Mouse (Mus musculus): ENCODE measurements around the gene Klhl2. TPM values are rescaled to one million over a fixed set of nuclear protein-coding genes. Genes with fewer than 3 reads are reported as not detected.

Gene Klhl2
- 10 to 100 TPM; 49.6 to 81.4 (median 58.7) TPM for total RNA-seq (2022)

DNA sequence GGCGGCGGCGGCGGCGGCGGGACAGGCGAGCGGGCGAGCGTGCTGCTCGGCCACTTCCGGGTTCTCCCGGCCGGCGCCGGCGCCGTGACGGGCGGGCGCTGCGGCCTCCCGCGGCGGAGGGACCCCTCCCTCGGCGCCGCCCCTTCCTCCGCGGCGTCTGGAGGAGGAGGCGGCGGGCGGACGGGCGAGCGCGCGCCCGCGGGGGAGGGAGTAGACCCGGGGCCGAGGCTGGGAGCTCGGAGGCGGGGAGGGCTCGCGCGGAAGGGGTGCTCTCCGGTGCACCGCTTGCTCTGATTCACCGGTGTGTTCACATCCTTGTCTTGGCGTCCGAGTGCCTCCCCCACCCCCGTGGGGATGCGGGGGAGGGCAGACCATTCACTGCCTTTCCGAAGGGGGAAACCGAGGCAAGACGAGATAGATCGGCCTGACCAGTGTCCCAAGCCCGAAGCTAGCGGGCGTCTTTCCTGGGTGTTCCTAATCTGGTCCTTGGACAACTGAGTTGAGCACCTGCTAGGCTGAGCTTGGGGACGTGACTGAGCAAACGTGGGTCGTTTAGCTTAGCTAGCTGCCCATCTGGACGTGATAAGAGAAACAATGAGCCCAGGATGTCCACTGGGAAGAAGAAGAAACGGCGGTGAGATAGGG lies at the start of gene Klhl2:
TSS of gene Klhl2 (minus strand) at position 121 of the 645 bp plus-strand sequence.
- peak; percentile 66 for DNase-seq

DNA sequence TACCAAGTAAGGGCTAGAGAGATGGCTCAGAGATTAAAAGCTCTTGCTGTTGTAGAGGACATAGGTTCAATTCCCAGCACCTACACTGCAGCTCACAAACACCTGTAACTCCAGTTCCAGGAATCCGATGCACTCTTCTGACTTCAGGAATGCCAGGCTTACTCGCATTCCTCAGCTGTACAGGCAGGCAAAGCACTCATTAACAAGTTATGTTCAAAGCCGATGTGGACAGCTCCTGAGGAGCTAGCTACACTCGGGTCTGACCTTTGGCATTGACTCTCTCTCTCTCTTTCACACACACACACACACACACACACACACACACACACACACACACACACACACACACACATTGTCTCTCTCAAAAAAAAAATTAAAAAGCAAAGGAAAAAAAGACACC lies 48.9 kb upstream of the Klhl2 start:
- no peak for DNase-seq

DNA sequence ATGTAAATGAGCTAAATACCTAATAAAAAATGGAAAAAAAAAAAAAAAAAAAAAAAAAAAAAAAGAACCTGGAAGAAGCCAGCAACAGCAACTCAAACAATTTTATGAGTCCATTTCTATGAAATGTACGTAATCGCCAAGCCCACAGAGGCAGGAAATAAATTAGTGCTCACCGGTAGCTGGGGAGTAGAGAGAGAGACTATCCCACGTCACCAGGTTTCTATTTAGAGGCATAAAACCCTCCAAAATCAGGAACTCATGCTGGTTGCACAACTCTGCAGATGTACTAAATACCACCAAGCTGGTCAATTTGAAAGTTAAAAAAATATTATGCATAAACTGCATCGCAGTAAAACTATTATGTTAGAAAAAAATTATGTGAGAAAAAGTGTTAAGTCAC lies 46.9 kb upstream of the Klhl2 start:
- no peak for DNase-seq

DNA sequence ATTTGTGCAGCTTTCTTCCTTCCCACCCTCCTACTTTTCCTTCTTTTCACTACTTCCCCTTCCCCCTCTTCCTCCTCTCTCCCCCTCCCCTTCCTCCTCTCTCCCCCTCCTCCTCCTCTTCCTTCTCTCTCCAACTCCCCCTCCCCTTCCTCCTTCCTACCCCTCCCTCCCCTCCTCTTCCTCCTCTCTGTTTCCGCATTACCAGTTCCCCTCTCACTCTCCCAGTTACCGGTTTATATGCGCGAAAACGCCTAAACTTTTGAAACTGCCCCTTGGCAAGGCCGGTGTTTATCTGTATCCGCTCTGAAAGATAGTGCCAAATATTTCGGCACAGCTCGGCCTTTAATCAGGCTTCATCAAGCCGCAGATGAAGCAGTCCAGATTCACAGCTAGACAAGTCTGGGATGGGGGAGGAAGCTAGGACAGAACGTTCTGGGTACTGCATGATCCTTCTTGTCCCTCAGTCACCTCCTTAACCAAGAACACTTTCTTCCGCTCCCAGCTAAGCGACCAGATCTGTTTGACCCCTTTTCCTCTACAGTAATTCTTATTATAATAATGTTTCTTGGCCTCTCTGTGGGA lies 30.9 kb upstream of the Klhl2 start:
- DNase-seq: peak; percentile 34

DNA sequence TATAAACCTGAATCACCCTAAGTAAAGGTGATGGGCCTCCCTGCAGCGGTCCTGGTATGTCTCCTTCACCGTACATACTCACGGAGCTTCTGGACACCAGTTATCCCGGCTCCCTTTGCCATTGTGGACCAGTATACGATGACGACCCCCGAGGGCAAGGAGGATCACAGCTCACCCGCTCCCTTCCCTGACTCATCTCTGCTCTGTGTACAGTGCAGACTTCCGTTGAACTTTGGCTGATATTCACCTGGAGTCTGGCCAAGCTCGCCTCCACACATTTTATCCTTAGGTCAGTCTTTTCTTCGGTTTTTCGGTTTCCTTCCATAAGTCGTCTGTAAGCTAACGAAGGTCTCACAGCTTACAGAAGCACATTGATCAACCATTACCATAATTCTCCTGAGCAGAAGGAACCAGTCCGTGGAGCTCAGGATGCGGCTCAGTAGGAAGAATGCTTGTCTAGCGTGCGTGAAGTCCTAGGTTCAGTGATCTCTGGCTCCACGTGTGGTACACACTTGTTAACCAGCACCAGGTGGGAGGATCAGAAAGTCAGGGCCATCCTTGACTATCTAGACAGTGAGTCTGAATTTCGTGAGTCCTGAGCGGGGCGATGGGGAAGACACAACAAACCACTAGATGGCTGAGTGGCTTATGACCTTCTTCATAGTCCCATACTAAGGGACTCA lies 28.0 kb upstream of the Klhl2 start:
- no peak for DNase-seq

DNA sequence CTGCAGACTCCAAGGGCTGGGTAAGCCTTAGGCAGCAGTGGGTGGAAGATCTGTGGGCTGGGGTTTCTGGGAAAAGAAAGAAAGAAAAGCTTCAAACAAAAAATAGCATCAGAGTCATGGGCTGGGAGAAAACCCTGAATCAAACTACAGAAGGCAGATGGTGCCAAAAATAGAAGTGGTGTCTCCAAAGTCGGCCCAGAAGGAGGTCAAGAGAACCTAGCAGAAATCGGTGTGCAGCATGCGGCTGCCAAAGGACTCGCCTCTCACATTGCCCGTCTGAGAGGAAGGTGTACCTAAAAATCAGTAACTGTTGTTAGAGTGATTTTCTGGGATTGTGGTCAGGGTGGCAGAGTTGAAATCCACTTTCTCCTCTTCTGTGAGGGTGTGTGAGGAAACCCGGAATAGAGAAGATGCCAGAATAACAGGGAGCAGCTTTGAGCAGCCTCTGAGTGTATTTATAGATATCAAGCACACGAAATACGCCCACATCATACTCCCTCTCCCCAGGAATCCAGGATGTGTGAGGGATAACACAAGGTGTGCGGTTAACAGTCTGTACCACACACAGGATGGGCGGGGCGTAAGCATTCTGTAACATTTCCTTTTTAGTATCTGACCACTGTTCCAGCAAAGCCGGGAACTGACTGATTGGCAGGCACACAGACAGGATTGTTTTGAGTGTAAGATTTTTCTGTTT lies 21.8 kb upstream of the Klhl2 start:
- no peak for DNase-seq

DNA sequence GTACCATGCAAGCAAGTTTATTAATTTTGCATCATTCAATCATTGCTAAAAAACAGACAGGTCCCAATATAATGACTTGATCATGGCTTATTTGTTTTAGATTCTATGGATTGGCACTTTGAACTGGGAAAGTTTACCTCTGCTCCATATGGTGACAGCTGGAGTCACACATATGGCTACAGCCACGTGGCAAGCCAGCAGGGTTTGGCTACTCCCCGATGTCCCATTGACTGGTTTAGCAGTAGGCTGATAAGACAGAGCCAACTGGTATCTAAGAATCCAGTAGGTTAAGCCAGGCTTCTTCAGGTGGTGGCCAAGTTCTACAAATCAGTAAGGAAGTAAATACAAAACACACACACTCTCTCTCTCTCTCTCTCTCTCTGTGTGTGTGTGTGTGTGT lies 20.4 kb upstream of the Klhl2 start:
- no peak for DNase-seq

DNA sequence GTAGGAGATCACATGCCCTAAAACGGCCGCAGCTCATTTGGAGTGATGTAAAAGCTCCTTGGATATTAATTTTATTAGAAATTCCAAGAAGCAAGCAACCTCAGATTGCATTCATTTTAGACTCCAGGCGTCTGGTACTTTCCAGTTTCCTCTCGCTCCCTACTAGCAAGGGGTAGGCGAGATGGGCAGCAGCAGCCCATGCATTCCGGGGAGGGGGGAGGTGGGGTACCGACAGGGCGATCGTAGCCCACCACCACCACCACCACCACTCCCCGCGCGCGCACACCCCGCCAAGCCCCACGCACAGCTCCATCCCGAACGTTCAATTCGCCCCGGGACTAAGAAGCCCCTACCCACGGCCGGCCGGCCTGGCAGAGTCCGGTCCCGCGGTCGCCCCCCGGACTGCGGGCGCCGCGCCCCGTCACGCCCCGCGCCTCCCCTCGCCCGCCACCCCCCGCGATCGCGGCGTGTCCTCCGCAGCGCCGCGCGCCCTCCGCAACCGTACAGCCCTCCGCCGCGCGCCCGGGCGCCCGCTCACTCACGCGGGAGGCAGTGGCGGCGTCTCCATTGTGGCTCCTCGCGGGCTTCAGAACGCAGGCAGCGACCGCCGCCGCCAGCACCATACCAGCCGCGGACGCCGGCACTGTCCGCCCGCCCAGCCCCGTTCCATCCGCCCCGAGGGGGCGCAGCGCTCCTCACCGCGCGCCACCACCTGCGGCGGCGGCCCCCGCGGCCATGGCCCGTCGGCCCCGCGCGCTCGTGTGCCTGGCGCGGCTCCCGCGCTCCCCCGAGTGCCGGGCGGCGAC lies 523 bp downstream of the Klhl2 start:
- DNase-seq: no peak

DNA sequence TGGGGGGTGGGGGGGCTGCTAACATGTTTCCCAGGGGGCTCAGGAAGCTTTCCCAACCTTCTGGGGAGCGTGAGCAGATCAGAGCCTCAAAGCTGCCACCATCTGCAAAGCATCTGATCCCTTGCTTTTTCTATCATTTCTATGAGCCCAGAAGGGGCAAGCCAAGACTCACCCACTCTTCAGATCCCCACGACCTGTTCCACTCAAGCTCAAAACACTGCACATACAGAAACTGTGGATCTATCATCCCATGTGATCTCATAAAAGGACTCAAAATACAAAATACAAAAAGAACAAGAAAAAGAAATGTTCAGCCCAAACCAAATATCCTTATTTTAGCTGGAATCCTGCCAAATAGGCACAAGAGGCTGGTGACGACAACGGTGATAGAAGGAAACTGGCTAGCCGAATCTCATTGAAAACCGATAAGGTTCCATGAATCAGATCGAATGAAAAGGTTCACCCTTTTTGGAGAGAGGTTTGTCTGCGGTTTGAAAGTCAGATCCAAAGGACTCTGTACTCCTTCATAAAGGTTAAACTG lies 1.5 kb downstream of the Klhl2 start:
- DNase-seq: no peak

DNA sequence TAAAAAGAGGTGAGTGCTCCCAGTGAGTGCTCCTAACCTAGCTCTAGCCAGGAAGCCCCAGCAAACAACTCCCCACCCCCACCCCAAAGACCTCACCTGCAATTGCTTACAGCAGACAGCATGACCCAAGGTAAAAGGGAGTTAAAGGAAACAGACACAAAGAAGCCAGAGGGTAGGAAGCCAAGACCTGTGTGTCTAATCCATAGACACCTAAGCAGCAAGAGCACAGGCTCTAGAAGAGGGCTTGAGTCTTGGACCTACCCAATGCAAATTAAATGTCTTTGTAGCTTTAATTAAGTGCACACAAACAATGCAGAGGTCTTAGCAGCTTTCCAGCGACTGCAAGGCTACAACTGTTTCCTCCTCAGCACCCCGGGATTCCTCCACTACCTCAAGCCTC lies 2.2 kb downstream of the Klhl2 start:
- DNase-seq: no peak

DNA sequence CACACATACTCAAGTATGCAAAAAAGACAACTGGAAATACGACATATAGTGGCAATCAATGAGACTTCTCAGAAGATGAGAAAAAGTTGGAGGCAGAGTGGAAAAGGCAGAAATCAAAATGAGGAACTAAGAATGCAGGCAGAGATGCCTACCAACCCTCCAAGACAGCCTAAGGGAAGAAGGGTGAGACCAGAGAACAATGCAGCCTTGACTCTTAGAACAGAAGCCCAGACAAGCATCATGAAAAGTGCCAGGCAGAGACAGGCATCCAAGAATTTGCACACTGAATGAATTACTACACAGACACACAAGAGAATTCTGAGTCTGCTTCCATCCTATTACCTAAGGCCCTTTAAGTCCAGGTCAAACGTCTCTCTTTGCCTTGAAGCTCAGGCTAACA lies 2.6 kb downstream of the Klhl2 start:
- no peak for DNase-seq

DNA sequence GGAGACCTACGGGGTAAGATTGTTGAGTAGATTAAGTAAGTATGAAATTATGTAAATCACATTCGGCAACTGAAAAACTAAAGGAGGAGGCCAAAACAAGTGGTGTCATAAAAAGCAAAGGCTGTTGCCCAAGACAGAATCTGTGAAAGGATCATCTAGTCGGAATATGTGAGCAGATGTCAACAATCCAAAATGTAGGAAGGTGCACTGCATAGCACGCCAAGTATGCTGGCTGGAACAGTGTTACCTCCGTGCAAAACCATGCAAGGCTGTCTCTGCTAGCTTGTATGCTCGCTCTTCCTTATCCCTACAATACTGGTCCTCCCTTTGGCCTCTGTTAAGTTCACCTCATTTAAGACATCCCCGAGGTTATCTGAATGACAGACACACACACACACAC lies 4.5 kb downstream of the Klhl2 start:
- DNase-seq: no peak

DNA sequence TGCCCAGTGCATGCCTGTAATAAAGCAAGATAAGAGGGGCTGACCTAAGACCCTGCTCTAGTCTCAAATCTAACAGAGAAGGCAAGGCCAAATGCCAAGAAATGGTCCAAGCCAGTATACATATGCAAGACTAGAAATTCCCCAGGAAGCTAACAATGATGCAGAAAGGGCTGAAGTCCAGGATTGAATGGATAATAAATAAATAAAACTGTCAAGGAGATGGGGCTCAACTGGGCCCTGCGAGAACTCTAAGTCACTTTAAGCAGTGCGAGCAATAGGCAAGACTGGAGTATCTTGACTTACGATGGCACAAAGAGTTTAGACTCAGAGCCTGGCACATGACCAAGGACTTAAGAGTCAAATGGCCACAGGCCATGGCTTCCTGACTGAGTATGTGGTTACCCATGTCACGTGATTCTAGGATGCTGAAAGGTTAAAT lies 5.8 kb downstream of the Klhl2 start:
- no peak for DNase-seq

DNA sequence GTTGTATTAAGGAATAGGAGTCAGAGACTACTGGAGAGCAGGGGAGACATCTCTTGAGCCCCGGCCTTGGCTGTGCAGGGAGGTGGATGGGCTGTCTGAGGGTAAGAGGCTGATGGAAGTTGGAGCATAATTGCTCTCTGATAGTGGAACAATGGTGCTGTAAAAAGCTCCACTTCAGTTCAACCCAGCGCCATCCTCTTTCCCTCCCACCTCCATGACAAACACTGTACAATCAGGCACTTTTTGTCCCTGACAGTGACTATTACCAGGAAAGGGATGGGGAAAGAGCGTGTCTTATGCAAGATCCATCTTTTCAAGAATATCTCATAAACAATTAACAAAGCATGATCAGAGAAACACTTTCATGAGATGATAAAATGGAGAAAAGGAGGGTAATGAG lies 6.6 kb downstream of the Klhl2 start:
- DNase-seq: no peak

DNA sequence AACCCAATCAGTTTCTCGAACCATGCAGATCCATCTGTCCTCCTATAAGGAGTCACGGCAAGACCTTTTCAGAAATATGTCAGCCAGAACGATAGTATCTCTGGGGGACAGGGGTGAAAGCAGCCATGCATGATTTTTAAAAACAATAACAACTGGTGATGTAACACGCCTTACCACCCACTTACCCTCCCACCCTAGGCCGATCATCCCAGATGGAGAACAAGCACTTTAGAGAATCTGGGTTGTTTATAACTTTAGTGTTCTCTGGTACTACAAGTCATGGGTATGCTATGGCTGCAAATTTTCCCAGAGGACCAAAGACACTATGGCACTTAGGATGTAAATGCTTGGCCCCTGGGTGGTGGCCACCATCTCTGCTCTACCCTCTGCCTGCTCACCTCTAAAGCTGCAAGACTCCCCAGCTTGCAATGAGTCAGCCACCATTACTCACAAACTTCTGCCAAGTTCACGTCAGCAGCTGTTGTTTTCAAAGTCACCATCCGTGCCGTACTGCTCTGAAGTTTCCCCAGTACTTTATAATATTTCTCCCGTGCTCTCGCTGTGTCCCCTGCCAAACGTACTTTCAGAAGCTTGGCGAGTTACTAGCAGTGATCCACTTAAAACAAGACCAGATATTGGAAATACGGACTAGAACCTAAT lies 7.9 kb downstream of the Klhl2 start:
- DNase-seq: peak; percentile 88

DNA sequence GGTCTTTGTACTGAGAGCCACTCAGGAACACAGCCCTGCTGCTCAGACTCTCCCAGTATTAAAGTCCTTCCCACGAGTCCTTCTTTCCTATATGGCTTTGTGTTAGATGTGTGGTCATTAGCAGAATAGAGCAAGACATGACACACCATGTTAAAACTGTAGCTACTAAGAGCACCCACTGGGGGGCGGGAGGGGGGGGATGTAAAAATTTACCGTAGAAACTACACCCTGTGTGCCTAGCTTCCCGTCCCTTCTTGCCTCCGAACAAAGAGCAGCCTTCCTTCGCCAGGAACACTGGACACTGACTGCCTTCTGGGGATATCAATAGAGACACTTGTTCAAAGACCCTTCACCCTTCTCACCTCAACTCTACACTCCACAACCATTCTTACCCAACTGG lies 10.2 kb downstream of the Klhl2 start:
- DNase-seq: no peak

DNA sequence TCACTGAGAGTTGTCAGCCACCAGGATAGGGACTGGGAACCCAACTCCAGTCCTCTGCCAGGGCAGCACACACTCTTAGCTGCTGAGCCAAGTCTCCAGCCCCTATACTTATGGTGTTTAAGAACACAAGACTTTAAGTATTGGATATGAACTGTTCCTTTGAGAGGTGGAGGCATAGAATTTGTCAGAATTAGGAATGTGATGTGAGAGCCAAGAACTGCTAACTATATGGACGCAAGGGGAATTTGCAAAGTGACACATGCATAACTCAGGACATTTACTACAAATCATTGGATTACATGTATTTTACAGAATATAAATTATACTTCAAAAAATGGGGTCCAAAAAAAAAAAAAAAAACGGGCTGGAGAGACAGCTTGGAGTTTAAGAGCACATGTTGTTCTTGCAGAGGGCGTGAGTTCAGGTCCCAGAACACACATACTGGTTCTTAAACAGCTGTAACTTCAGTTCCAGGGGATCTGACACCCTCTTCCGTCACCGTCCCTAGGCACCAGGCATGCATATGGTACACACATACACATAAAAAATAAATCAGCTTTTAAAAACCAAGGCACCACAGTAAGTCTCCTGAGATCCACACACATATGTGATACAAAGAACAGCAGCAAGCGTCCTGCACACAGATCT lies 14.2 kb downstream of the Klhl2 start:
- no peak for DNase-seq

DNA sequence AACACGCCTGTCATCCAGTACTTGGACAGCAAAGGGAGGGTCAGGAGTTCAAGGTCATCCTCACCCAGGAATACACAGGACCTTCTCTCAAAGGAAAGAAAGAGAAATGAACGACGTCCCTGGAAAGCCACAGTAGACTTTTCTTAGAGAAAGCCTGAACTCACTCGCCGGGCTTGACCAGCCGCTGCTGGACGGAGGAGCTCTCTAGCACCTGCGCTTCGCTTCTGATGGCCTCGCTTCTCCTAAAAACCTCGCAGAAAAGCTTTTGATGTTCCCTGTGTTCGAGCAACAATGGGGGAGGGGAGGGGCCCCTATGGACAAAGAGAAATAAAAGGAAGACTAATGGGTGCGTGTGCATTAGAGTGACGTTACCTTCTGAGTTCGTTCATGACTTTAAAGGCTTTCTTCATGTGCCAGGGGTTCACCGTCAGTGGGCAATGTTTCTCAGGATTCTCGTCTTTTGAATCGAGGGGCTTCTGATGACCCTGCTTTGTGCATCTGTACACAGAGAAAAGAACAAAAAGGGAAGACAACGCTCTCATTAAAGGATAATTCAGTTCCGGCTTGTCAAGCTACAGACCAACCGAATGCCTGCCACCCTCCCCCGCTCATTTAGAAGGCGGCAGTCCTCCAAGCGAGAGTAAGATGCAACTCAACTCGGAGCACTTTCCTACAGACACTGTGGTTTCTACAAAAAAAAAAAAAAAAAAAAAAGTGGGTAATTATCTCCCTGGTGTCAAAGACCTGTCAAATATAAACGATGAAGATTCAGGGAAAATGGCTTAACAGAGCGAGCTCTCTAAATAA lies 15.5 kb downstream of the Klhl2 start:
- no peak for DNase-seq

DNA sequence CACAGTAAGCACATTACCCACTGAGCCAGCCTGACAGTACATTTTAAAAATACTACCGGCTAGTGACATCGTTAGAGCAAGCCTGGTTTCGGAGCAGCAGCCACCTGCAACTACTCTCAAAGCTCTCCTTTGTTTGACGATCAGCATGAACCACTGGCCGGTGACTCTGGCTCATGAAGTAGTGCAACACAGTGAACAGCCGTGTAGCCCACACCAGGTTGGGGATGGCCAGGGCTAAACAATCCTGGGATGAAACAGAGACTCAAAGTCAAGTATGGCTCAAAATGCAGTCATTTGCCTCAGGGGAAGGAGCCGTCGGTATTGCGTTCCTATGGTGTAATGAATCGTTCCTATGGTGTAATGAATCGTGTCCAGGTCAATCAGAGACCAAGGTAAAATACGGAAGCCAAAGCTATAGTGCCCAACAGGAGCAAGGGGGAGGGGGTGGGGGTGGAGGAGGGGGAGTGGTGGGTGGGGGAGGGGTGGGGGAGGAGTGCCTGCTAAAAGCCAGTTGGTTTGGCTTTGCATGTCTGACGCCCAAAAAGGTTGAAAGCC lies 17.2 kb downstream of the Klhl2 start:
- DNase-seq: no peak

DNA sequence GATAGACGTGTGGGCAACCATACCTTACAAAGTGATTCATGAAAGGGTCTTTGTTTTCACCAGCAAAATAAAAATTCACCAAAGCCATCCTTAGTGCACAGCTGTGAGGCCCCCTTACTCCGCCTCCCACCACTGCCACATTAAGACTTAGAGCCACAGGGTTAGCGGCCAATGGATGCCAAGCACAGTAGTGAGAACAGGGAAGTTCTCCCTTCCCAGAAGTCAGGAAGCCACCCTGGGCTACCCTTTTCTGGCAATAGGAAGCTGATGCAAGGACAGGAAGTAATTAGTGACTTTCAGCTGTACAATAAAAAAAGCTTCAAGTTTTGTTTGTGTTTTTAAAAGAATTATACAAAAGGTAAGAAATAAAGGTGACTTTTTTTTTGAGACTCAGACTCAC lies 18.2 kb downstream of the Klhl2 start:
- DNase-seq: no peak
